Mouse (Mus musculus) liver, embryonic 14.5 days (tissue): ENCODE measurements at regions not wholly inside any gene's neighbourhood (a gene's known extent, or its start where the extent isn't known, plus 50 kb on each side); places are given as distances from the start of the nearest gene placed in this dataset.
"Not testable (repeated sequence)": the region's sequence is repeated elsewhere in the genome, so short reads cannot be mapped to it uniquely, and the experiment has no call there.

Experiments used
- ATAC-seq: fragments of 200-750 bp; cut with Nextera tagmentation; 2 replicates; pipeline ENCODE4 v1.8.0; 2017; ENCODE audit warnings: moderate number of reproducible peaks, mild to moderate bottlenecking, moderate library complexity; ENCODE audit not compliant: insufficient read depth
- DNase-seq, 3 experiments: peaks; one replicate each; pipeline ENCODE4 v3.0.0-alpha.2; 2012 to 2013; ENCODE audit warnings: low read depth in 3 of 3, low spot score in 3 of 3
- H3K27ac ChIP-seq: fragments of 300-500 bp; sonication (generic); 2 replicates; pipeline ENCODE4 v1.5.1; 2014; ENCODE audit warnings: moderate library complexity, mild to moderate bottlenecking, control low read depth, inconsistent platforms
- H3K27me3 ChIP-seq: fragments of 300-500 bp; sonication (generic); 2 replicates; pipeline ENCODE4 v1.6.1; 2014; ENCODE audit warnings: mild to moderate bottlenecking, low read length, moderate library complexity; ENCODE audit not compliant: control insufficient read depth, insufficient read depth
- H3K36me3 ChIP-seq: fragments of 300-500 bp; sonication (generic); replicated peaks from 2 replicates; pipeline ENCODE4 v1.6.1; 2014; ENCODE audit warnings: low read depth; ENCODE audit not compliant: control insufficient read depth, insufficient read depth
- H3K4me1 ChIP-seq, 2 experiments: fragments of 200-500 bp in 1 of 2; fragments of 300-500 bp in 1 of 2; sonication (generic) in 1 of 2; replicated peaks; 2 replicates each; pipeline ENCODE4 v1.6.1; 2012 to 2014; ENCODE audit warnings: antibody characterized with exemption in 1 of 2, inconsistent platforms in 1 of 2, low read length in 1 of 2; ENCODE audit not compliant: control insufficient read depth in 2 of 2, insufficient read depth in 2 of 2
- H3K4me2 ChIP-seq: fragments of 300-500 bp; sonication (generic); 2 replicates; pipeline ENCODE4 v1.6.1; 2014; ENCODE audit warnings: low read depth, mild to moderate bottlenecking, control low read depth, moderate library complexity
- H3K4me3 ChIP-seq, 2 experiments: fragments of 200-500 bp in 1 of 2; fragments of 300-500 bp in 1 of 2; sonication (generic) in 1 of 2; 2 replicates each; pipeline ENCODE4 v1.5.1; 2012 to 2014; ENCODE audit warnings: low read depth in 2 of 2, low read length in 2 of 2, mild to moderate bottlenecking in 2 of 2, control low read depth in 1 of 2, inconsistent platforms in 1 of 2, moderate library complexity in 1 of 2; ENCODE audit not compliant: insufficient read depth in 1 of 2
- H3K9ac ChIP-seq: fragments of 300-500 bp; sonication (generic); replicated peaks from 2 replicates; pipeline ENCODE4 v1.6.1; 2014; ENCODE audit warnings: mild to moderate bottlenecking, control low read depth, moderate library complexity
- H3K9me3 ChIP-seq: fragments of 300-500 bp; sonication (generic); 2 replicates; pipeline ENCODE4 v1.6.1; 2016; ENCODE audit warnings: low read length, mixed read lengths; ENCODE audit not compliant: control insufficient read depth
- CTCF ChIP-seq: IDR thresholded peaks from 2 replicates; pipeline ENCODE4 v1.5.1; 2016; ENCODE audit warnings: antibody characterized with exemption, low read depth, control low read depth
- EP300 ChIP-seq: IDR thresholded peaks from 2 replicates; pipeline ENCODE4 v1.6.1; 2016; ENCODE audit warnings: antibody characterized with exemption, low read depth
- WGBS: fragments of 180-500 bp; shearing (Covaris S2); extraction: QIAGEN DNeasy Blood & Tissue Kit; methylation state at CpG from one replicate; pipeline ENCODE4 v1.1.7; 2014; ENCODE audit not compliant: insufficient replicate concordance; 5-methylcytosine and 5-hydroxymethylcytosine counted together

DNA sequence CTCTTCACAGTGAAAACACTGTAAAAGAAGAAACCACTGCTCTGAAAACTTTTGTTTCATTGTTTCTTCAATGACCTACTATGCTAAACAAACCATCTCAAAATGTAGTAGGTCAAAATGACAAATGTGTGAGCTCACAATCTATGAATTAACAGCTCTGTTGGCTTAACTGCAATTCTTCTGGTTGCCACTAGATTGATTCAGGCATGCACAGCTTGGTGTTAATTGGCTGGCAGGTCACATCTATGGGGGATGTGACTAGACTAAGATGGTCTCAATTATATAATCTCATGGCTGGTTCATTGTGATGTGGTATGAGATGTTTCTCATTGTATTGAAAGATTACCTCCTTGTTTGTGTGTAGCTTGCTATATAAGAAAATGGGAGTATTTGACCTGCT lies 116.9 kb upstream of the Plcb4 start:
- Histone ChIP-seq H3K9me3 (no peaks in the 10 kb centered on the region), H3K4me2 (no peak overlapping the region), H3K36me3 (no peaks in the 10 kb centered on the region), H3K4me3 (no peak overlapping the region), H3K9ac (no peak overlapping the region), H3K4me1 (peaks cover 0 to 1% of the 10 kb centered on the region in 2 experiments; a peak in 1 of 4 replicates), H3K27ac (no peak overlapping the region), H3K27me3 (no peaks in the 10 kb centered on the region)
- no peak for DNase-seq
- no peak for TF ChIP-seq EP300
- TF ChIP-seq CTCF: no peak
- no peak for ATAC-seq

DNA sequence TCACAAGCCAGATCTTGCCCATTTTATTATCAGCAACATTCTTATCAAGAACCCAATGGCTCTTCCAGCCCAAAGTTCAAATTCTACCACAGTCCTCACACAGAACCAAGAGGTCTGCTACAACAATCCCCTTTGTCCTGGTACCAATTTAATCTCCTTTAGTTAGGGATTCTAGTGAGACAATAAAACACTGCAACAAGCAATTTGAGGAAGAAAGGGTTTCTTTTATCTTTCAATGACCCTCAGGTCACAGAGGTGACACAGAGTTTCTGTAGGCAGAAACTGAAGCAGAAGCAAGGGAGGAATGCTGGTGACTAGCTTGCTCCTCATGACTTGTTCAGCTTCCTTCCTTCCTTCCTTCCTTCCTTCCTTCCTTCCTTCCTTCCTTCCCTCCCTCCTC lies 113.9 kb upstream of the Plcb4 start:
- no peaks in the 10 kb centered on the region for H3K27me3 ChIP-seq
- TF ChIP-seq EP300: no peak
- no peak for TF ChIP-seq CTCF
- H3K4me3 ChIP-seq: no peak overlapping the region
- H3K9ac ChIP-seq: no peak overlapping the region
- ATAC-seq (no peak), DNase-seq (no peak)
- no peaks in the 10 kb centered on the region for H3K36me3 ChIP-seq
- H3K27ac ChIP-seq: no peak overlapping the region
- no peak overlapping the region for H3K4me2 ChIP-seq
- no peaks in the 10 kb centered on the region for H3K9me3 ChIP-seq
- H3K4me1 ChIP-seq: no peaks in the 10 kb centered on the region

- DNase-seq (no peak), ATAC-seq (no peak)
- no peak overlapping the region for H3K4me2 ChIP-seq
- TF ChIP-seq EP300 (no peak), CTCF (no peak)
- 45% methylated on average over 3 of the region's 3 CpGs for WGBS
- no peak overlapping the region for H3K9ac ChIP-seq
- no peak overlapping the region for H3K4me3 ChIP-seq
- no peaks in the 10 kb centered on the region for H3K27me3 ChIP-seq
- H3K36me3 ChIP-seq: no peaks in the 10 kb centered on the region
- H3K9me3 ChIP-seq: no peaks in the 10 kb centered on the region
- no peak overlapping the region for H3K27ac ChIP-seq
- H3K4me1 ChIP-seq: no peaks in the 10 kb centered on the region
These were observed 110.8 kb upstream of the Plcb4 start for GRCm38 (mm10) chr2:135547966-135548365.

- DNase-seq (no peak), ATAC-seq (no peak)
- no peaks in the 10 kb centered on the region for H3K4me1 ChIP-seq
- H3K36me3 ChIP-seq: no peaks in the 10 kb centered on the region
- no peak overlapping the region for H3K9ac ChIP-seq
- H3K27ac ChIP-seq: no peak overlapping the region
- H3K4me2 ChIP-seq: no peak overlapping the region
- TF ChIP-seq CTCF (peak; percentile 17; the same call in 1 of the 2 replicates), EP300 (no peak)
- no peaks in the 10 kb centered on the region for H3K27me3 ChIP-seq
- H3K4me3 ChIP-seq: no peak overlapping the region
- 26% methylated on average over 3 of the region's 3 CpGs for WGBS
- no peaks in the 10 kb centered on the region for H3K9me3 ChIP-seq
These were observed 105.8 kb upstream of the Plcb4 start for GRCm38 (mm10) chr2:135553031-135553430.

DNA sequence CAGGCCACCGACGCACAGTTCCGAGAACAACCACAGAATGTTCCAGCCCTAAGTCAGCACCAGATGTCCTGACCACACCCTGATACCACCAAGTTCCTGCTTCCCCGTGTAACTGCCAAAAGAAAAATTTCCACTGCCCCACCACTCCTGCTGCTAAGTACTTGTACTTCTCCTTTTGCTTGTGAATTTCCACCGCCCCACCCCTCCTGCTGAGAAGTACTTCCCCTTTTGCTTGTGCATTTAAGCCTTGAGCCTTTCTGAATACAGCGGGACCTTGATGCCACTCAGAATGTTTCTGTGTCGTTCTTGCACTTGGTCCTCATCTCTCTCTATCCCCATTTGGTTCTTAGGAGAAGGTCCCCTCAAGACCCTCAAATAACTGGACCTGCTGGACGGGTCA lies 100.8 kb upstream of the Plcb4 start:
- not testable (repeated sequence) for H3K36me3 ChIP-seq, DNase-seq, H3K9ac ChIP-seq, ATAC-seq, H3K4me1 ChIP-seq, H3K4me2 ChIP-seq, H3K27me3 ChIP-seq, H3K9me3 ChIP-seq, H3K27ac ChIP-seq, H3K4me3 ChIP-seq
- 65% methylated on average over 8 of the region's 8 CpGs for WGBS

- no peak overlapping the region for H3K27ac ChIP-seq
- no peaks in the 10 kb centered on the region for H3K36me3 ChIP-seq
- no peak overlapping the region for H3K4me3 ChIP-seq
- no peak for TF ChIP-seq CTCF
- TF ChIP-seq EP300: no peak
- no peaks in the 10 kb centered on the region for H3K9me3 ChIP-seq
- H3K4me2 ChIP-seq: no peak overlapping the region
- no peak overlapping the region for H3K9ac ChIP-seq
- no peak for ATAC-seq
- 40% methylated on average over 3 of the region's 3 CpGs for WGBS
- H3K27me3 ChIP-seq: no peaks in the 10 kb centered on the region
- DNase-seq: no peak
- no peaks in the 10 kb centered on the region for H3K4me1 ChIP-seq
These were observed 99.5 kb upstream of the Plcb4 start for GRCm38 (mm10) chr2:135559328-135559727.
